Mouse (Mus musculus): ENCODE measurements around the gene Ctns. TPM values are rescaled to one million over a fixed set of nuclear protein-coding genes. Genes with fewer than 3 reads are reported as not detected.

The Ctns gene
- polyA plus RNA-seq, 1 experiment from 2014 or later, result 21.5 TPM

- Histone ChIP-seq H3K9me3 (ENCODE audit: low read length) (no peaks in the 10 kb centered on the region), H3K9ac (replicated peaks; ENCODE audit: low read length) (peak overlapping the region; percentile 88), H3K4me2 (replicated peaks; ENCODE audit: low read depth, low read length) (peak overlapping the region; percentile 80), H3K27ac (ENCODE audit: low read length) (peak overlapping the region; percentile 98), H3K27me3 (ENCODE audit: insufficient read depth, low read length) (no peaks in the 10 kb centered on the region), H3K36me3 (ENCODE audit: insufficient read depth, low read length) (peaks cover 18% of the 10 kb centered on the region), H3K4me3 (ENCODE audit: low read length) (peak overlapping the region; percentile 84), H3K4me1 (ENCODE audit: insufficient read depth, low read length) (peaks cover 39% of the 10 kb centered on the region)
- no peak for ATAC-seq (ENCODE audit: low FRiP score, low TSS enrichment)
- under 1% methylated on average over 15 of the region's 15 CpGs for WGBS
These were observed 22.7 kb downstream of the Ctns start for GRCm38 (mm10) chr11:73176186-73176585.

DNA sequence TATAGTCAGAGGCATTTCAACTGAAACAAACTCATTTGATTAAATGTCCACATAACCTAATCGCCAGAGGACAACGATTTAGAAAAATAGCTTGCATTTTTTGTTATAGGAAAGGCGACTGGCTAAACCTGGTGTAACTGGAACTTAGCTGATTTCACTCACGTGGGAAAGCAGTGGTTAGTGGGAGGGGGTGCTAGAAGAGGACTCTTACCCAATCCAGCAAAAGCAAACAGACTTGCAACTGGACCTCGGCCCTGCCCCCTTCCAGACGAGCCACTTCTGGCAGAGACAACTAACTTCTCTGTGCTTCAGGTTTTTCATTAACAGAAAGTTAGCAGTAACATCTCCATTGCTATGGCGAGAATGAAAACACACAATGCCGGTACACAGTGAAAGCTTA lies 23.2 kb downstream of the Ctns start:
- H3K4me3 ChIP-seq (ENCODE audit: low read length), result peak overlapping the region; percentile 84
- peak overlapping the region; percentile 80 for H3K4me2 ChIP-seq (replicated peaks; ENCODE audit: low read depth, low read length)
- no peak for ATAC-seq (ENCODE audit: low FRiP score, low TSS enrichment)
- peak overlapping the region; percentile 98 for H3K27ac ChIP-seq (ENCODE audit: low read length)
- H3K9me3 ChIP-seq (ENCODE audit: low read length), result no peaks in the 10 kb centered on the region
- H3K36me3 ChIP-seq (ENCODE audit: insufficient read depth, low read length), result peaks cover 14% of the 10 kb centered on the region
- H3K4me1 ChIP-seq (ENCODE audit: insufficient read depth, low read length), result peaks cover 39% of the 10 kb centered on the region
- peak overlapping the region; percentile 88 for H3K9ac ChIP-seq (replicated peaks; ENCODE audit: low read length)
- H3K27me3 ChIP-seq (ENCODE audit: insufficient read depth, low read length), result no peaks in the 10 kb centered on the region
- 27% methylated on average over 8 of the region's 8 CpGs for WGBS

- H3K36me3 ChIP-seq (ENCODE audit: insufficient read depth, low read length), result peaks cover 10% of the 10 kb centered on the region
- H3K27me3 ChIP-seq (ENCODE audit: insufficient read depth, low read length), result no peaks in the 10 kb centered on the region
- H3K27ac ChIP-seq (ENCODE audit: low read length), result no peak overlapping the region
- no peak for ATAC-seq (ENCODE audit: low FRiP score, low TSS enrichment)
- H3K4me2 ChIP-seq (replicated peaks; ENCODE audit: low read depth, low read length), result no peak overlapping the region
- WGBS, result 45% methylated on average over 5 of the region's 5 CpGs
- H3K4me3 ChIP-seq (ENCODE audit: low read length), result no peak overlapping the region
- no peaks in the 10 kb centered on the region for H3K9me3 ChIP-seq (ENCODE audit: low read length)
- H3K4me1 ChIP-seq (ENCODE audit: insufficient read depth, low read length), result peaks cover 27% of the 10 kb centered on the region
- H3K9ac ChIP-seq (replicated peaks; ENCODE audit: low read length), result no peak overlapping the region
These were observed 26.7 kb downstream of the Ctns start for GRCm38 (mm10) chr11:73172186-73172585.

GRCm38 (mm10) chr11:73169231-73169630 lies 29.6 kb downstream of the Ctns start:
- H3K27me3 ChIP-seq (ENCODE audit: insufficient read depth, low read length), result no peaks in the 10 kb centered on the region

GRCm38 (mm10) chr11:73168576-73168975 lies 30.3 kb downstream of the Ctns start:
- WGBS, result 81% methylated on average over 6 of the region's 6 CpGs
- no peaks in the 10 kb centered on the region for H3K9me3 ChIP-seq (ENCODE audit: low read length)
- H3K4me1 ChIP-seq (ENCODE audit: insufficient read depth, low read length), result 0 out of 2 replicates have a peak, but pooled peaks cover 10% of the 10 kb centered on the region
- no peaks in the 10 kb centered on the region for H3K27me3 ChIP-seq (ENCODE audit: insufficient read depth, low read length)
- H3K9ac ChIP-seq (replicated peaks; ENCODE audit: low read length), result no peak overlapping the region
- no peak overlapping the region for H3K4me2 ChIP-seq (replicated peaks; ENCODE audit: low read depth, low read length)
- ATAC-seq (ENCODE audit: low FRiP score, low TSS enrichment), result no peak
- H3K27ac ChIP-seq (ENCODE audit: low read length), result no peak overlapping the region
- H3K4me3 ChIP-seq (ENCODE audit: low read length), result no peak overlapping the region
- H3K36me3 ChIP-seq (ENCODE audit: insufficient read depth, low read length), result no peaks in the 10 kb centered on the region; the same call in 1 of the 2 replicates

More at GRCm38 (mm10) chr11:73169231-73169630, 29.6 kb downstream of the Ctns start:
- peaks cover 4% of the 10 kb centered on the region for H3K36me3 ChIP-seq (ENCODE audit: insufficient read depth, low read length)
- H3K9me3 ChIP-seq (ENCODE audit: low read length), result no peaks in the 10 kb centered on the region
- ATAC-seq (ENCODE audit: low FRiP score, low TSS enrichment), result 0 out of 2 replicates have a peak, but pooled peaks have one; percentile 39
- no peak overlapping the region for H3K27ac ChIP-seq (ENCODE audit: low read length)
- H3K4me1 ChIP-seq (ENCODE audit: insufficient read depth, low read length), result peaks cover 10% of the 10 kb centered on the region; the same call in 1 of the 2 replicates
- H3K9ac ChIP-seq (replicated peaks; ENCODE audit: low read length), result no peak overlapping the region
- whole genome bisulfite sequencing, result 49% methylated on average over 4 of the region's 4 CpGs
- no peak overlapping the region for H3K4me3 ChIP-seq (ENCODE audit: low read length)
- no peak overlapping the region for H3K4me2 ChIP-seq (replicated peaks; ENCODE audit: low read depth, low read length)

- ATAC-seq (ENCODE audit: low FRiP score, low TSS enrichment), result no peak
- 78% methylated on average over 8 of the region's 8 CpGs for WGBS
These were observed 30.8 kb downstream of the Ctns start for GRCm38 (mm10) chr11:73168071-73168470.

GRCm38 (mm10) chr11:73162284-73162683 lies 36.6 kb downstream of the Ctns start:
- no peak overlapping the region for H3K4me2 ChIP-seq (replicated peaks; ENCODE audit: low read depth, low read length)
- peaks cover 8% of the 10 kb centered on the region for H3K4me1 ChIP-seq (ENCODE audit: insufficient read depth, low read length)
- H3K36me3 ChIP-seq (ENCODE audit: insufficient read depth, low read length), result no peaks in the 10 kb centered on the region
- WGBS, result 45% methylated on average over 5 of the region's 5 CpGs
- H3K27me3 ChIP-seq (ENCODE audit: insufficient read depth, low read length), result peaks cover 21% of the 10 kb centered on the region
- H3K9ac ChIP-seq (replicated peaks; ENCODE audit: low read length), result no peak overlapping the region
- H3K4me3 ChIP-seq (ENCODE audit: low read length), result no peak overlapping the region
- H3K9me3 ChIP-seq (ENCODE audit: low read length), result no peaks in the 10 kb centered on the region
- H3K27ac ChIP-seq (ENCODE audit: low read length), result no peak overlapping the region
- no peak for ATAC-seq (ENCODE audit: low FRiP score, low TSS enrichment)

More at GRCm38 (mm10) chr11:73168071-73168470, 30.8 kb downstream of the Ctns start:
- no peak overlapping the region for H3K27ac ChIP-seq (ENCODE audit: low read length)
- H3K9ac ChIP-seq (replicated peaks; ENCODE audit: low read length), result no peak overlapping the region
- H3K27me3 ChIP-seq (ENCODE audit: insufficient read depth, low read length), result no peaks in the 10 kb centered on the region
- H3K4me2 ChIP-seq (replicated peaks; ENCODE audit: low read depth, low read length), result no peak overlapping the region
- H3K9me3 ChIP-seq (ENCODE audit: low read length), result no peaks in the 10 kb centered on the region
- H3K4me1 ChIP-seq (ENCODE audit: insufficient read depth, low read length), result 0 out of 2 replicates have a peak, but pooled peaks cover 10% of the 10 kb centered on the region
- H3K36me3 ChIP-seq (ENCODE audit: insufficient read depth, low read length), result no peaks in the 10 kb centered on the region; the same call in 1 of the 2 replicates
- H3K4me3 ChIP-seq (ENCODE audit: low read length), result no peak overlapping the region

DNA sequence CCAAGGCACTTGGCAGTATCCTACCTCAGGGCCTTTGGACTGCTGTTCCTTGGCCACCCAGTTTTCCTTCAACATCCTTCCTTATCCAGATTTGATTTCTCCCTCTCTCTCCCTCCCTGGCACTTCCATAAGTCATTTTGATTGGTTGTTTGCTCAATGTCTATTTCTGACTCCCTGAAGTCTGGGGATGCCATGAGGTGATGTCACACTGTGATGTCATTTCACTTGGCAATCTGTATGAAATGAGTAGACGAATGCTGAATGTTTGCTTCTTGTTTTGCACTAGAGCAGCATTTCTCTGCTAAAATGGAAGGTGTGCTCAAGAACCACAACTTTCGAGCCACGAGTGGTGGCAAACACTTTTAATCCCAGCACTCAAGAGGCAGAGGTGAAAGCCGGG lies 37.2 kb downstream of the Ctns start:
- Histone ChIP-seq H3K9ac (replicated peaks; ENCODE audit: low read length) (no peak overlapping the region), H3K4me2 (replicated peaks; ENCODE audit: low read depth, low read length) (no peak overlapping the region), H3K4me1 (ENCODE audit: insufficient read depth, low read length) (peaks cover 8% of the 10 kb centered on the region), H3K36me3 (ENCODE audit: insufficient read depth, low read length) (no peaks in the 10 kb centered on the region), H3K27me3 (ENCODE audit: insufficient read depth, low read length) (peaks cover 23% of the 10 kb centered on the region), H3K4me3 (ENCODE audit: low read length) (no peak overlapping the region), H3K27ac (ENCODE audit: low read length) (no peak overlapping the region), H3K9me3 (ENCODE audit: low read length) (no peaks in the 10 kb centered on the region)
- 84% methylated on average over 4 of the region's 4 CpGs for WGBS
- ATAC-seq (ENCODE audit: low FRiP score, low TSS enrichment), result no peak

DNA sequence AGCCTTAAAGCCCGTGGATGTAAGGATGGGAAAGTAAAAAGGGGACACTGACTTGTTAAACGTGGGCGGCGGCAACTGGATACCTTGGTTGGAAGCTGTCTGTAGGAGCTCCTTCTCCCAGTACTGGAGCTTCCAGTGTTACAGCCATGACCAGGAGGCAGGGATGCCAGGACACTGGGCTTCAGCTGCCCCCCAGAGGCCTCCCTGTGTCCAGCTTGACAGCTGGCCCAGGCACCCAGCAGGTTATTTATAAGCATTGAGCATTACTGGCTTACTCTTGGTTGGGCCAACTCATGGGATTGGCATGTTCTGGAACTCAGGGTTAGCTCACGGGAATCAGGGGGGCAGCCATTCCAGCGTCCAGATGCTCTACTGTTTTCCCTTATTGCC lies 38.0 kb downstream of the Ctns start:
- Histone ChIP-seq H3K27ac (ENCODE audit: low read length) (no peak overlapping the region), H3K4me3 (ENCODE audit: low read length) (peak overlapping the region; percentile 46), H3K27me3 (ENCODE audit: insufficient read depth, low read length) (peaks cover 23% of the 10 kb centered on the region), H3K9me3 (ENCODE audit: low read length) (no peaks in the 10 kb centered on the region), H3K9ac (replicated peaks; ENCODE audit: low read length) (peak overlapping the region; percentile 63), H3K36me3 (ENCODE audit: insufficient read depth, low read length) (no peaks in the 10 kb centered on the region), H3K4me1 (ENCODE audit: insufficient read depth, low read length) (peaks cover 8% of the 10 kb centered on the region), H3K4me2 (replicated peaks; ENCODE audit: low read depth, low read length) (peak overlapping the region; percentile 86)
- WGBS, result 20% methylated on average over 6 of the region's 6 CpGs
- ATAC-seq (ENCODE audit: low FRiP score, low TSS enrichment), result peak; percentile 50

GRCm38 (mm10) chr11:73159957-73160810 lies 38.7 kb downstream of the Ctns start, which contains the start of gene P2rx5:
Gene P2rx5, plus strand, starts transcription at chr11:73160421.
- WGBS, result 2% methylated on average over 49 of the region's 49 CpGs

More at GRCm38 (mm10) chr11:73159957-73160810, 38.7 kb downstream of the Ctns start, which contains the start of gene P2rx5:
- Histone ChIP-seq H3K4me1 (ENCODE audit: insufficient read depth, low read length) (peaks cover 8% of the 10 kb centered on the region), H3K9me3 (ENCODE audit: low read length) (no peaks in the 10 kb centered on the region), H3K27me3 (ENCODE audit: insufficient read depth, low read length) (peaks cover 23% of the 10 kb centered on the region), H3K9ac (replicated peaks; ENCODE audit: low read length) (peak within 1 kb of the TSS; percentile 63), H3K27ac (ENCODE audit: low read length) (no peak within 1 kb of the TSS), H3K4me2 (replicated peaks; ENCODE audit: low read depth, low read length) (peak within 1 kb of the TSS; percentile 86), H3K4me3 (ENCODE audit: low read length) (peak within 1 kb of the TSS; percentile 46), H3K36me3 (ENCODE audit: insufficient read depth, low read length) (no peaks in the 10 kb centered on the region)
- peak; percentile 87 for ATAC-seq (ENCODE audit: low FRiP score, low TSS enrichment)

All from kidney, embryonic 16.5 days (tissue).